Mouse (Mus musculus) forebrain, embryonic 10.5 days (tissue): ENCODE results near the gene Dimt1. TPM values are rescaled to one million over a fixed set of nuclear protein-coding genes. Genes with fewer than 3 reads are reported as not detected.
"Not testable (repeated sequence)": the region's sequence is repeated elsewhere in the genome, so short reads cannot be mapped to it uniquely, and the experiment has no call there.

Source experiments
- DNase-seq: peaks from one replicate; pipeline ENCODE4 v3.0.0-alpha.2; 2017; ENCODE audit warnings: low spot score; ENCODE audit errors: extremely low spot score
- H3K27ac ChIP-seq: fragments of 300-500 bp; sonication (generic); 2 replicates; pipeline ENCODE4 v1.5.1; 2016; ENCODE audit warnings: mild to moderate bottlenecking
- H3K27me3 ChIP-seq: fragments of 300-500 bp; sonication (generic); 2 replicates; pipeline ENCODE4 v1.6.1; 2016; ENCODE audit warnings: mild to moderate bottlenecking; ENCODE audit not compliant: poor library complexity, severe bottlenecking
- H3K36me3 ChIP-seq: fragments of 300-500 bp; sonication (generic); replicated peaks from 2 replicates; pipeline ENCODE4 v1.6.1; 2016; ENCODE audit warnings: mild to moderate bottlenecking, moderate library complexity
- H3K4me1 ChIP-seq: fragments of 300-500 bp; sonication (generic); 2 replicates; pipeline ENCODE4 v1.6.1; 2016
- H3K4me3 ChIP-seq: fragments of 300-500 bp; sonication (generic); 2 replicates; pipeline ENCODE4 v1.5.1; 2016; ENCODE audit warnings: mild to moderate bottlenecking, moderate library complexity
- H3K9me3 ChIP-seq: fragments of 300-500 bp; sonication (generic); 2 replicates; pipeline ENCODE4 v1.6.1; 2016; ENCODE audit warnings: mild to moderate bottlenecking, moderate library complexity
- WGBS: fragments of 180-500 bp; shearing (Covaris S2); methylation state at CpG from one replicate; pipeline ENCODE4 v1.1.7; 2016; 5-methylcytosine and 5-hydroxymethylcytosine counted together
- polyA plus RNA-seq: library from polyadenylated mRNA; unstranded; fragments of >200 nt; fragmentation: Nextera tagmentation; extraction: Ambion mirVana; gene quantifications from 2 replicates; pipeline ENCODE4 v1.2.1, GENCODE M21; 2016

Dimt1 gene
- polyA plus RNA-seq, 1 experiment from 2014 or later: 50.1 TPM

- H3K9me3 ChIP-seq: no peaks in the 10 kb centered on the region
- H3K27me3 ChIP-seq: no peaks in the 10 kb centered on the region
- DNase-seq: no peak
- H3K27ac ChIP-seq: peak overlapping the region; percentile 96
- 30% methylated on average over 7 of the region's 7 CpGs for WGBS
- peaks cover 3% of the 10 kb centered on the region; the same call in 1 of the 2 replicates for H3K36me3 ChIP-seq
- peaks cover 17% of the 10 kb centered on the region for H3K4me1 ChIP-seq
- H3K4me3 ChIP-seq: peak overlapping the region; percentile 98
Observed at GRCm38 (mm10) chr13:106937138-106937472, 9.8 kb upstream of the Dimt1 start.

- Histone ChIP-seq H3K27me3 (no peaks in the 10 kb centered on the region), H3K4me3 (peak overlapping the region; percentile 40), H3K27ac (peak overlapping the region; percentile 60; the same call in 1 of the 2 replicates), H3K4me1 (peaks cover 9% of the 10 kb centered on the region), H3K36me3 (no peaks in the 10 kb centered on the region), H3K9me3 (no peaks in the 10 kb centered on the region)
- DNase-seq: peak; percentile 54
- 21% methylated on average over 7 of the region's 7 CpGs for WGBS
Observed at GRCm38 (mm10) chr13:106941211-106941976, 5.5 kb upstream of the Dimt1 start.

- 88% methylated on average over 1 of the region's 1 CpGs for WGBS
- no peak for DNase-seq
- no peaks in the 10 kb centered on the region for H3K27me3 ChIP-seq
Observed at GRCm38 (mm10) chr13:106942721-106943120, 4.2 kb upstream of the Dimt1 start.

GRCm38 (mm10) chr13:106945518-106945917 lies 1.4 kb upstream of the Dimt1 start:
- WGBS: 85% methylated on average over 9 of the region's 9 CpGs
- Histone ChIP-seq H3K4me3 (no peak overlapping the region), H3K27me3 (no peaks in the 10 kb centered on the region), H3K36me3 (peaks cover 18% of the 10 kb centered on the region), H3K9me3 (no peaks in the 10 kb centered on the region), H3K27ac (no peak overlapping the region), H3K4me1 (peaks cover 20% of the 10 kb centered on the region)
- DNase-seq: no peak

More at GRCm38 (mm10) chr13:106942721-106943120, 4.2 kb upstream of the Dimt1 start:
- Histone ChIP-seq H3K4me3 (no peak overlapping the region), H3K9me3 (no peaks in the 10 kb centered on the region), H3K36me3 (no peaks in the 10 kb centered on the region), H3K27ac (no peak overlapping the region), H3K4me1 (peaks cover 7% of the 10 kb centered on the region)

- peak overlapping the region; percentile 94 for H3K4me3 ChIP-seq
- H3K4me1 ChIP-seq: peaks cover 20% of the 10 kb centered on the region
- peak overlapping the region; percentile 93 for H3K27ac ChIP-seq
- DNase-seq: no peak
- no peaks in the 10 kb centered on the region for H3K9me3 ChIP-seq
- 5% methylated on average over 6 of the region's 6 CpGs for WGBS
- H3K36me3 ChIP-seq: peaks cover 37% of the 10 kb centered on the region
- H3K27me3 ChIP-seq: no peaks in the 10 kb centered on the region
Observed at GRCm38 (mm10) chr13:106947583-106947982, 656 bp downstream of the Dimt1 start.

- Histone ChIP-seq H3K27ac (no peak overlapping the region), H3K9me3 (no peaks in the 10 kb centered on the region), H3K4me1 (no peaks in the 10 kb centered on the region), H3K36me3 (peaks cover 89% of the 10 kb centered on the region), H3K27me3 (no peaks in the 10 kb centered on the region), H3K4me3 (no peak overlapping the region)
- no peak for DNase-seq
- WGBS: 94% methylated on average over 3 of the region's 3 CpGs
Observed at GRCm38 (mm10) chr13:106954880-106955279, 8.0 kb downstream of the Dimt1 start.

- WGBS: 92% methylated on average over 4 of the region's 4 CpGs
- Histone ChIP-seq H3K4me3 (no peak overlapping the region), H3K36me3 (peaks cover 89% of the 10 kb centered on the region), H3K9me3 (no peaks in the 10 kb centered on the region), H3K27ac (no peak overlapping the region), H3K27me3 (no peaks in the 10 kb centered on the region), H3K4me1 (no peaks in the 10 kb centered on the region)
- no peak for DNase-seq
Observed at GRCm38 (mm10) chr13:106957554-106957953, 10.6 kb downstream of the Dimt1 start.

GRCm38 (mm10) chr13:106958286-106958685 lies 11.4 kb downstream of the Dimt1 start:
- Histone ChIP-seq H3K9me3 (no peaks in the 10 kb centered on the region), H3K4me1 (no peaks in the 10 kb centered on the region), H3K27me3 (no peaks in the 10 kb centered on the region), H3K36me3 (peaks cover 89% of the 10 kb centered on the region), H3K27ac (no peak overlapping the region), H3K4me3 (no peak overlapping the region)
- 92% methylated on average over 3 of the region's 3 CpGs for WGBS
- DNase-seq: no peak

GRCm38 (mm10) chr13:106960557-106960956 lies 13.6 kb downstream of the Dimt1 start:
- no peaks in the 10 kb centered on the region for H3K9me3 ChIP-seq
- H3K27me3 ChIP-seq: no peaks in the 10 kb centered on the region
- no peak overlapping the region for H3K27ac ChIP-seq
- no peak for DNase-seq
- WGBS: 91% methylated on average over 3 of the region's 3 CpGs
- H3K36me3 ChIP-seq: peaks cover 85% of the 10 kb centered on the region
- H3K4me3 ChIP-seq: no peak overlapping the region
- H3K4me1 ChIP-seq: no peaks in the 10 kb centered on the region

- DNase-seq: no peak
- Histone ChIP-seq H3K36me3 (peaks cover 79% of the 10 kb centered on the region), H3K27me3 (no peaks in the 10 kb centered on the region), H3K4me1 (no peaks in the 10 kb centered on the region), H3K27ac (no peak overlapping the region), H3K9me3 (no peaks in the 10 kb centered on the region), H3K4me3 (no peak overlapping the region)
- WGBS: 94% methylated on average over 4 of the region's 4 CpGs
Observed at GRCm38 (mm10) chr13:106961496-106961895, 14.6 kb downstream of the Dimt1 start.

GRCm38 (mm10) chr13:106996891-106997290 lies 50.0 kb downstream of the Dimt1 start:
- Histone ChIP-seq H3K4me3 (no peak overlapping the region), H3K4me1 (peaks cover 8% of the 10 kb centered on the region; the same call in 1 of the 2 replicates), H3K9me3 (no peaks in the 10 kb centered on the region), H3K27ac (no peak overlapping the region), H3K36me3 (peaks cover 30% of the 10 kb centered on the region), H3K27me3 (no peaks in the 10 kb centered on the region)
- WGBS: 89% methylated on average over 2 of the region's 2 CpGs
- DNase-seq: no peak

- not testable (repeated sequence) for H3K4me3 ChIP-seq, H3K9me3 ChIP-seq, H3K27me3 ChIP-seq, H3K27ac ChIP-seq, DNase-seq, H3K4me1 ChIP-seq
- peaks cover 23% of the 10 kb centered on the region for H3K36me3 ChIP-seq
- 90% methylated on average over 4 of the region's 4 CpGs for WGBS
Observed at GRCm38 (mm10) chr13:106997557-106997956, 50.6 kb downstream of the Dimt1 start.

GRCm38 (mm10) chr13:106998026-106998425 lies 51.1 kb downstream of the Dimt1 start:
- H3K36me3 ChIP-seq: peaks cover 19% of the 10 kb centered on the region
- WGBS: 93% methylated on average over 2 of the region's 2 CpGs
- no peak overlapping the region for H3K27ac ChIP-seq
- peaks cover 8% of the 10 kb centered on the region; the same call in 1 of the 2 replicates for H3K4me1 ChIP-seq
- no peak overlapping the region for H3K4me3 ChIP-seq
- H3K9me3 ChIP-seq: no peaks in the 10 kb centered on the region
- no peaks in the 10 kb centered on the region for H3K27me3 ChIP-seq
- no peak for DNase-seq
